Mouse (Mus musculus) urinary bladder, postnatal 25 days (tissue): Measurements from ENCODE around the gene Rsf1.
A peak's percentile ranks its signal among the peaks of the same experiment; 100 is the strongest.

ENCODE experiments used
- DNase-seq: peaks from one replicate; pipeline ENCODE4 v3.0.0; 2022; ENCODE audit warnings: low spot score

Gene Rsf1

GRCm38 (mm10) chr7:97725401-97725800, 145.7 kb downstream of the Rsf1 start:
- DNase-seq, result no peak

DNA sequence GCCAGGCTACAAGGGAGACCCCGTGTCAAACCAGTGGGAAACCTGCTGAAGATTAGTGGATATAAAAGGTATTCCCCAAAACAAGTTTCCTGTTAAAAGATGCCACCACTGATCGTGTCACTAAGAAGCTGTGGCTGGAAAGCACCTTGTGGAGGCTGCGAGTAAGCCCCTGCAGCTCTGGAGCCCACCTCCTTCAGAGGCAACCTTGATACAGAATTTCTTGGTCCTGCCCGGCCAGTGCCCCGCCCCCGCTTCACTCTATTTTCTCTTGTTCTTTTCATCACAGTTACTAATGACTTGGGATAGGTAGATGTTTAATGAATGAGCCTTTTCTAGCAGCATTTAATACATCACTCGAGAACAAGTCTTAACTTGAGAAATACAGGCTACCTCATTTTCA, 146.4 kb downstream of the Rsf1 start:
- no peak for DNase-seq

GRCm38 (mm10) chr7:97726778-97727177, 147.1 kb downstream of the Rsf1 start:
- no peak for DNase-seq

- DNase-seq, result no peak
Measured at GRCm38 (mm10) chr7:97728666-97729614, 149.3 kb downstream of the Rsf1 start.

DNA sequence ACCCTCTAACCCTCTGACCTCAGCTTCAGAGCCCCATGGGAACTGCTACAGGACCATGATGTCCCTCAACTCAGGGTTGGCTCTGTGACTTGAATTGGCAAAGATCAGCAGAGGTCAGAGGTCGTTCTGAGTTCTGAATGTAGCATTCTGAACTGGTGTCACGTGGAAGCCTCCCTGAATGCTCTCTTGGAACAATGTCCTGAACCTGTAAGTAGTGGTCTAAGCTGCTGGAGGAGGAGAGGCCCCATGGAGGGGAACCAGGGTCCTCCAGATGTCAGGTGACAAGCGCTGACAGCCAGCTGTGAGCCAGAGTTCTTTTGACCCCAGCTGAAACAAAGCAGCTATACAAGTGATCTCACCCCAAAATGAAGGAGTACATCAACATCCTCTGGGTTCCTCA, 150.7 kb downstream of the Rsf1 start:
- no peak for DNase-seq

DNA sequence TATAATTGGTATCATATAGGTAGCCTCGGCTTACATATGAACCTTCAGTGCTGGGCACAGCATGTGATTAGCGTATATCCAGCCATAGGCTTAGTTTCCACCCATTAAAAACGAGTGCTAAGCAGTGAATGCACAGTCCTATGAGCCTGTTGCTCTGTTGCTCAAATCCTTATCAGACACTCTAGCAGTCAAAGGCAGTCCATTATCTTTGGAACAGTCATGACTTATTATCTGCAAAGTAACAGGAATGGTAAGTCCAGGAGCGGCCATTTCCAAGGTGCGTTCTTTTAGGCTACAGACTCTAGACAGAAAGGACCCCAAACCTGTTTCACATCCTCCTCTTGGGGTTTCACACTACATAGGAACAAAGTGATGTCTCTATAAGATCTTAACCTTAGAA, 153.9 kb downstream of the Rsf1 start:
- no peak for DNase-seq

DNA sequence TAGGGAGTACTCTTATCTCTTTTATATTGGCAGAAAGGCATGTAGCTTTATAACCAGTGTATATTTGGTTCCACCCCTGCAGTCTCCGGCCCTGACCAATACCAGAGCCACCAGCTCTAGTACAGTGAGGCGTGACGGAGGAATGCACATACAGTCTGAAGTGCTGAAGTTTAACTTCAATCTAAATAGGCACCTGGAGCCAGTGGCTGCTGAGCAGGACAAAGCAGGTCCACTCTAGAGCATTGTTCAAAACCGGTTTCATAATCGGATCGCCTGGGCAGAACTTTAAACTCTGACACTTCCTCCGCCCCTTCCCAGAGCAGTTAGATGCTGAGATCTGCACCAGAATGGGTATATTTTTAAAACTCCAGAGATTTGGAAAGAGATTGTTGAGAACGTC, 155.3 kb downstream of the Rsf1 start:
- no peak for DNase-seq

- no peak for DNase-seq
Measured at GRCm38 (mm10) chr7:97735886-97736420, 156.3 kb downstream of the Rsf1 start.

DNA sequence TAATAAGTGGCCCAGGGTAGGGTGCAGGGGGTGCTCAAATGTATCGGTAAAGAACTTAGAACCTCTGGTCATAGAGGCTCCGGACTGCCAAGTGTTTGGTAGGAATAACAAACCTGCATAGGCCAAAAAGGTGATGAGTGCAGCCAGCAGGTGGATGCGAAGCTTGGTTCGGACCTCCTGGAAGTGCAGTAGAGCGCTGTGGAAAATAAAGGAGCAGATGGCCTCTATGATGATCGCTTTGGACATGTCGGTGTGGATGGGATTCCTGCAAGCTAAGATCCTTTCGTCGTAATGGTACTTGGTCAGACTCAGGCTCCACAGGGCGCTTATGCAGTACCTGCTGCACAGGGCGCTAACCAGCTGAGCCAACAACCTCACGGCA, 157.6 kb downstream of the Rsf1 start:
- DNase-seq, result no peak

- DNase-seq, result peak; percentile 73
Measured at GRCm38 (mm10) chr7:97737638-97738456, 158.2 kb downstream of the Rsf1 start, which contains the start of gene Aqp11. Gene Aqp11 (minus strand): TSS chr7:97738289.

DNA sequence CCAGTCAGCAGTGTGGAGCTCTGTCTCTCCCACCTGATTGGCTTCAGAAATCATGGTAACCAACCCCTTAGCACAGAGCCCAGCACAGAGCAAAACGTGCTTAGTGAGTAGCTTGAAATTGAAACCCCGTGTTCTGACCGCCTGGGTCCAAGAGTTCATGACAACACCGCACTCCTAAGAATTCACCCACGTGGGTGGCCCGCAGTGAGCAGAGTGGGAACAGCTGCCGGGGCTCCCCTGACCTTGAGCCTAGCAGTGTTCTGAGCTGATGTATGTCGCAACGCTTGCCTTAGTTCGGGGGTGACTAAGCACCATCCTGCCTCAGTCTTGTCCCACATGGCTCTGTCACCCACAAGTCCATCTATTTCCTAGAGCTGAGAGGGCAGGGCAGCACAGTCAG, 161.3 kb downstream of the Rsf1 start:
- no peak for DNase-seq

- no peak for DNase-seq
Measured at GRCm38 (mm10) chr7:97741756-97742291, 162.1 kb downstream of the Rsf1 start.
